Mouse (Mus musculus) C2C12 (cell line): Measurements from ENCODE around the gene Phc1.

Source experiments
- CTCF ChIP-seq: IDR thresholded peaks from one replicate; pipeline ENCODE4 v1.5.1; 2011; ENCODE audit not compliant: control insufficient read depth, insufficient read depth, insufficient read length
- USF1 ChIP-seq: IDR thresholded peaks from one replicate; pipeline ENCODE4 v1.6.1; 2011; ENCODE audit warnings: low read depth, mild to moderate bottlenecking, control low read depth, moderate library complexity

GRCm38 (mm10) chr6:122334786-122335340 lies 5.5 kb downstream of the Phc1 start:
- TF ChIP-seq CTCF (no peak), USF1 (no peak)
